Mouse (Mus musculus): ENCODE results near the gene Chic1. TPM values are rescaled to one million over a fixed set of nuclear protein-coding genes. Genes with fewer than 3 reads are reported as not detected.

Gene Chic1
- 1.4 to 1.7 TPM (median 1.6 TPM) in 4 replicates for total RNA-seq (2023)

DNA sequence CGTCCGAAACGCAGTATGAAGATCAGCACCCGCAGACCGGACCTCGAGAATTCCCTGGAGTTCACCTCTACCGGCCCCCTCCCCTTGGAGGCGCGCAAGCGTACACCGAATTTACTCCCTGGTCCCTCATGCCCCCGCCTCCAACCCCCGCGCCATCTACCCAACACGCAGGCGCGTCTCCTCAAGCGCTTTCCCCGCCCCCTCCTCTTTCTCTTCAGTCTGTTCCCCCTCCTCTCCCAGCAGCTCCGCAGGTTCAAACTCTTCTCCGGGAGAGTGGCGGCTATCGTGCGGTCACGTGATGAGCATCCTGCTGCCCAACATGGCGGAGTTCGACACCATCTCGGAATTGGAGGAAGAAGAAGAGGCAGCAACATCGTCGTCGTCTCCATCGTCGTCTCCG lies at the start of gene Chic1:
Chic1 (plus strand) TSS at position 190 of the 400 bp plus-strand sequence.

GRCm38 (mm10) chrX:103321146-103321545 lies 35.1 kb upstream of the Chic1 start, which contains the start of gene Cdx4:
Gene Cdx4, plus strand, starts transcription at chrX:103321398.

DNA sequence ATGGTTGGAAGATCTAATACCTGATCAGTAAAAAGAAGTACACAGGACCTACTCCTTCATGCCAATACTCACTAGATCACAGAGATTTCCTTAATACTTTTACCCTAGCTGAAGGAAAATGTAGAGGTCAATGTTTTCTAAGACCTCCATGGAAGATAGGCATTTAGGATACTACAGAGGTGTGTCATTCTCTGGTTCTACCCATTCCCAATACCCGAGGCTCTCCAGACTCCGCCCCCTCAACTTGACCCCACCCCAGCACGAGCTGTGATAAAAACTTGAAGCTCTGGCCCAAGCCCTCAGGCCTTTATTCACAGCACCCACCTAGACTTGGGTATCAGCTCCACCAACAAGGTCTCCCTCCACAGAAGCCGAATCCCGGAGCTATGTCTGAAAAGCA lies 57.9 kb downstream of the Chic1 start, which contains the start of gene Tsx:
Tsx (plus strand) TSS at position 301 of the 400 bp plus-strand sequence.

DNA sequence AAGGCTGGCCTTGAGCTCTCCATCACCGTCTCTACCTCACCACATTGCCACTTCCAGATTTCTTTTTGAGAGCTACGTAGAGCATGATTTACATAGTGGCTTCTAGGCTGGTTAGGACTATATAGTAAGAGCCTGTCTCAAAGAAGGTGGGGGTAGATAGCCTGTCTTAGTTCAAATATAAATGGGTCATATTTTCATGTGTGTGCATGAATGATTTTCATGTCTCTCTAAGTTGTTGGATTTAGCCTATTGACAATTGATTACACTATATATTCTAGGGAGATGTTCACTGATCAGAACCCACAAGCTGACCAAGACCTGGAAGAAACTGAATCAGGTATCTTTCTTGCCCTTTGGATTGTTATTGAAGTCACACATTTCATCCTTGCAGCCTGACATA lies 65.4 kb downstream of the Chic1 start, which contains the start of gene Gm26992:
Gm26992 (plus strand) TSS at position 301 of the 400 bp plus-strand sequence.

Other genes with a start within 250 kb of the Chic1 start
- not detected in 4 replicates for gene Nap1l2, start 169.8 kb upstream of the Chic1 start, total RNA-seq (2023)
- gene Cdx4, start 35.1 kb upstream of the Chic1 start, total RNA-seq (2023), result not detected in 4 replicates
- gene Tsx, start 58.0 kb downstream of the Chic1 start, total RNA-seq (2023), result not detected in 4 replicates
- not detected in 4 replicates for gene Gm26992, start 65.5 kb downstream of the Chic1 start, total RNA-seq (2023)

Data from B cell, adult 62 days (primary cell).